Mouse (Mus musculus) neural tube, embryonic 10.5 days (tissue): ENCODE results near the gene Traf3.

Experiments
- DNase-seq: peaks from one replicate; pipeline ENCODE4 v3.0.0-alpha.2; 2017; ENCODE audit warnings: low spot score; ENCODE audit errors: extremely low spot score

Gene Traf3

DNA sequence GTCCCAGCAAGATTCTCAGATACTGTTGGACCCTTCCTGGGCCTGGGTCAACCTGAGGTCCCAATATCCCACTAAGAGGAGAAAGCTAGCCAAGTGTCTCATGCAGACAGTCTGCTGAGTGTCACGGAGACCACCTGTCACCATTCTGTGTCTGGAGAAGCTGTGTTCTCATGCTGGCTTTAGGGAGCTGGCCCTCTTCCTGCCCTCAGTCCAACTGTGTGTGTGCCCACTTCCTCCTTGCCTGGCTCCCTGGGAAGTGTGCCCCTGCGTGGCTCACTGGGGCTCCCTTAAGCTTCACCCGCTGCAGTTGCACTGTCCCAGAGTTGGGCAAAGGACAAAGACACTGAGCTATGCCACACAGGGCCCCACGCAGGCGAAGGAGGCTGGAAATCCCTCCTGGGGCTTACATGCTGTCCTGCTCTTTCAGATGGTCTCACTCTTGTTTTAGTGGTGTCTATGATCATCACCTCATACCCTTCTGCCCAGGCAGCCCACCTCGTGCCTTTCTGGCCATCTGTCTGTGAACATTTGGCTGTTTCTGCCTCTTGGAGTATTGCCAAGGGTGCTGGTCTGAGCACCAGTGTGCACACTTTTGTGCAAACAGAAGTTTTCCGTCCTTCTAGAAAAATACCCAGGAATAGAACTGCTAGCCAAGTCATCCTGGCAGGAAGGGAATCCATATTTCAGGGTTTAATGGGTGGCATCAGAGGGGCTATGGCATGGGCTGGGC, 13.0 kb upstream of the Traf3 start:
- DNase-seq, result no peak

DNA sequence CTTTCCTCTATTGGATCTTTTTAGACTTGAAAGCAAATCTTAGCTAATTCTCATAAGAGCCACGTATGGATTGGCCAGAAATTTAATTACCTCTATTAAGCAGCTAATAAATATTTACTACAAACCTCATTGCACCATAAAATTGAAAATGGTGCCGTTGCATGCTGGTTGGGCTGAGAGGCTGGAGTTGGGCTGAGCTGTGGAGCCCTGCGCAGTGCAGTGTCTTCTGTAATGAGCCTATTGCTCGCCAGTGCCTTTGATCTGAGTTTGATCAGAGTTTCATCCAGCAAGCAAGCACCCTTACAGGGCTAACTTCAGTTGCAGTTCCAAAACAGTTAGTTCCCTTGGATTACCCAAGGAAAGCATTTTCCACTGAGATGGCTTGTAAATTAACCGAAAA, 12.2 kb upstream of the Traf3 start:
- no peak for DNase-seq

DNA sequence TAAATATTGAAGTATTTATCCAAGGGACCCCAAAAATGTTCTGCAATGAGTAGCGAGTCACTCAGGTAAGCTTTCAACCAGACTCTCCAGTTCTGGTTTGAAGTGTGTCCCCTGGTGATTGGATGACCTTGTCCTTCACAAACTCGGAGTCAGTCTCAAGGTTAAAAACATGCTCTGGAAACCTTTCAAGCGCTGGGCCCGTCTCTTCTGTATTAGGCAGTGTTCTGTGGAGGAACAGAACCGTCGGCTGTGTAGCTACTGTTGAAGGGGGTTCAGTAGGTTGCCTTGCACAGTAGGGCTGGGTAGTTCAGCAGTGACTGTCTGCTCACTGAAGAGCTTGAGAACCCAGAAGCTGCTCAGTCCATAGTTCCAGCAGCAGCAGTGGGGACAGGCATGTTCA, 11.5 kb upstream of the Traf3 start:
- DNase-seq, result no peak

DNA sequence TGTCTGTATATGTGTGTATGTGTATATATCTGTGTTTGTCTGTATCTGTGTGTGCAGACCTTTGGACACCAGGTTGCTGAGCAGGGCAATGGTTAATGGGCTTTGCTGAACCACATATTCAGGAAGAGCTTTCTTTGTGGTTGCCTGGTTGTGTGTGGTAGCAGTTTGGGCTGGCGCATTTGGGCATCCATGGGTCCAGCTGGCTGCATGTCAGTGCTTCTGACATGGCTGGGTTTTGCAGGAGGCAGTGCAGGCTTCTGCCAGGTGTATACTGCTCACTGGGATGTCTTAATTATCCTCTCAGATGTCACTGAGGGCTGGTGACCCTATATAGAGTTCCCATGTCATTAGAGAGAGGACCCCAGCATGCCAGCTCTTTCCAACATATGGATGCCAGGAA, 10.4 kb upstream of the Traf3 start:
- DNase-seq, result no peak

DNA sequence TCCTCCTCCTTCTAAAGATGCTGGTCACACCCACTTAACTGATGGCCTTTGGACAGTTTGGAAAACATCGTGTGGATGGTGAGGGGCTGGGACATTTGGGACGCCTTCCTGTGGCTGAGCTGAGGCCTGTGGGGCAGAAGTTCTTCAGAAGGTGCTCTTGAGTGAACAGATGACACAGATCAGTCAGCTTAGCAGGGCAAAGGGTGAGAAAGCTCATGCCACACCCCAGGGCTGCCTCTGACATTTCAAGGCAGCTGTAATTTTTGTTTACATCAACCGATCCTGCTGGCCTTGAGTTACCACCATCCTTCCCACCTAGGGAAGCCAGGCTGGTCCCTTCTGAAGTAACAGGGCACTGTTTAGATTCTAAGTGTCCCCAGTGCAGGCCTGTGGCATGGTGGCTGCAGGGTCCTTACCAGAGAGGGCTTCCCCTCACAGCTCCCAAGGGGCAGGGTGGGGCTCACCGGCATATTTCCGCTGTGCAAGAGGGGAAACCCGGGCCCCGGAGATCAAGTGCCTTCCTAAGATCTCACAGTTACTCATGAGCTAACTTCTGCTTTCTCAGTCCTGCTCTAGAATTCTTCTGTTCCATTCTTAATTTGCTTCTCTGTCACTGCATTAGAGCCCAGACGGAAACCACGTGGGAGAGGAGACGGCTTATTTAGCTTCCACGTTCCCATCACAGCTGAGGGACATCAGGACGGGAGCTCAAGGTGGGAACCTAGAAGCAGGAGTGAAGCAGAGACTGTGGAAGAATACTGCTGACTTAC, 6.3 kb upstream of the Traf3 start:
- DNase-seq, result no peak

DNA sequence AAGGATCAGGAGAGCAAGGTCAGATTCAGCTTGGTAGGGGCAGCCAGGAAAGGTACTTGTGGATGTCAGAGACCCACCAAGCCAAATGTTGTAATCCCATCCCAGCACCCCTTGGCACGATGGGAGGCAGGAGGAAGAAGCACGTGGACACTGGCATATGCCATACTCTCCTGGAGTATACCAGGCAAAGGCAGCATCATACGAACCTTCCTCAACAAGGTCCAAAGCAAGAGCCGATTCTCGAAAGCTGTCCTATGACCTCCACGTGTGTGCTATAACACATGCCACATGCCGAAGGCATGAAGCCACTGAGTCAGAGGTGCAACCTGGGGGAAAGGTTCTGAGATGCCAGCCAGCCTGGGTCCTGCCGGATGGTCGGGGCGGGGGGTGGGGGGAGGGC, 5.3 kb upstream of the Traf3 start:
- DNase-seq, result no peak

DNA sequence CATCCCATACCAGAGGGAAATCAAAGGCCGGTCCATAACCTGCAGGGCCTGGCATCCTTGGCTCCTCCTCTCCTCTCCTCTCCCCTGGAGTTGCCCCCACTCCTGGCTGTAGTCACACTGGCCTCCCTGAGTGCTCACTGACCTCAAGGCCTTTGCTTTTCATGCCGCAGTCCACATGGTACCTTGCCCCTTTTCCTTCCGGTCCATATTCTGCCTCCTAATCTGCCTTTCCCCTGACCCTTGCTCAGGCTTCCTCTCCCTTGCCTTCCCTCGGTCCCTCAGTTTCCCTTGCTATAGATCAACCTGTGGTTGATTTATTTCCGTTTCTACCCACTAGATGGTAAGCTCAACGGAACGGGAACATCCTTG, 4.2 kb upstream of the Traf3 start:
- no peak for DNase-seq

DNA sequence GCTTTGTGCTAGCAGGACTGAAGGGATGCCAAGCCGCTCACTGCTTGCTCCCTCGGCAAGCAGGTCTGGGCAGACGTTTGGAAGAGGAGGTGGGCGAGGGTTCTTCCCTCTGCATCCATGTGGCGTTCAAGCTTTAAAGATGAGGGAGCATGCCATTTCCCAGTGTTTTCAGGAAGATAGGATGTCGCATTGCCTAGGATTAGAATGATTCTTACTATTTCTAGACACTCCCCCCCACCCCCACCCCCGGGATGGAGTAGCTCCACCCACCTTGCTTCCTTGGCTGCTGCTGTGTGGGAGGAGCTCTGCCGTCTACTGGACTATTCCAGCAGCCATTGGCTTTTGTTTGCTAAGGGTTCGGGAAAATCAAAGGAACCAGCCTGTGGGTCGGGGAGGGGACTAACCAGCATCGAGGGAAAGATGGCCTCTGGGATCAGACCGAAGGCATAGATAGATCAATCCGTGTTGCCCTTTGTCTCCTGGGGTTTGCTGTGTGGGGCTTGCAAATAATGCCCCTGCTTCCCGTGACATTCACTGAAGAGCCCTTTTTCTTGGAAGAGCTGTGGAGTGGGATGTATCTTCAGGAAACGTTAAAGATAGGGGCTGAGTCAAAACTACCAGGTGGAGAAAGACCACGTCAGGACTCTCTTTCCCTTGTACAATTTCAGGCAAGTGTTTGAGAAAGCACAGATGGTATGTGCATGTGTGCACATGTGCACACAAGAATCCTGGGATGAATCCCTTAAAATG, 3.7 kb upstream of the Traf3 start:
- peak; percentile 61 for DNase-seq

DNA sequence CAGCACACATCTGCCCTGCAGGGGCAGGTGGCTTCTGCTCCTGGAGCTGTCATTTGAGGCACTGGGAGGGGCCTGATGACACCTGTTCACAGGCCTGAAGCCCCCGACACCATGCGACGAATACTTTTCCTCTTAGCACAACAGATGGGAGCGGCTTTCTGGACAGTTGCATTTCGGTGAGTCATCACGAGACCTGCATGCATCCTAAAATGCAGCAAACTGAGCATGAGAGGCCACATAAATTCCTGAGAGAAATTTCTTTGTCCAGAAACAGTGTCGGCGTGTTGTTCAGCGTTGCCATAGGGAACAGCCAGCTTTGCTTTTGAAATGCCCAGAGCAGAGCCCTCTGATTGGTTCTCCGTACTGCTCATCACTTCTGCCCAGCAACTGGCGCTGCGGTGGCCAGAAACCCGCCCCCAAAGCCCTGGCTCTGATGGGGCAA, 1.8 kb upstream of the Traf3 start:
- DNase-seq, result peak; percentile 85

DNA sequence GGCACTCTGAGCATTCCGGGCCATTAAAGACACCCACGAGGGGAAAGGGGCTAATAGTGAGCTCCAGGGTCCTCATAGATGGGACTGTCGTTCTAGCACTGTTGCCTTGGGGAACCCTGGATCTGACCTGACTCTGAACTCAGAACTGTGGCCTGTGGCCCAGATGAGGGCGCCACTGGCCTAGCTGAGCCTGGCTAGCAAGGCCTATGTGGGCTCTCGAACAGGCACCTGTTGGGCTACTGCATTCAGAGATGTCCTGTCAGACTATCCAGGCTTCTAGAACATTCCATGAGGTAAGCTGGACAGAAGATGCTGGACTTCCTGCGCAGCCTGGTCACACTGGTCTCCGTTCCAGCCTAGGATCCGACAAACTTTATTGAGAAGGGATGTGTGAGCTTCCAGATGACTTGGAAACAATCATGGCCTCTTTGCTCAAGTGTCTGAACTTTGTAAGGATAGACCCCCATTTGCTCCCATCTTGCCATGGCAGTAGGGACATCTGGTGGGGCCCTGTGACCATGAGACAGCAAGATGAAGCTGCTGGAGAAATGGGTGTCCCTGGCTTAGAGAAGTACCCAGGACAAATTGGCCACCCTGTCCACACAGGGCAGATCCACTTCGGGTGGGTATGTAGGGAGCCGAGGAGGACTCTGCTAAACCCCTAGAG, 891 bp upstream of the Traf3 start:
- peak; percentile 50 for DNase-seq

DNA sequence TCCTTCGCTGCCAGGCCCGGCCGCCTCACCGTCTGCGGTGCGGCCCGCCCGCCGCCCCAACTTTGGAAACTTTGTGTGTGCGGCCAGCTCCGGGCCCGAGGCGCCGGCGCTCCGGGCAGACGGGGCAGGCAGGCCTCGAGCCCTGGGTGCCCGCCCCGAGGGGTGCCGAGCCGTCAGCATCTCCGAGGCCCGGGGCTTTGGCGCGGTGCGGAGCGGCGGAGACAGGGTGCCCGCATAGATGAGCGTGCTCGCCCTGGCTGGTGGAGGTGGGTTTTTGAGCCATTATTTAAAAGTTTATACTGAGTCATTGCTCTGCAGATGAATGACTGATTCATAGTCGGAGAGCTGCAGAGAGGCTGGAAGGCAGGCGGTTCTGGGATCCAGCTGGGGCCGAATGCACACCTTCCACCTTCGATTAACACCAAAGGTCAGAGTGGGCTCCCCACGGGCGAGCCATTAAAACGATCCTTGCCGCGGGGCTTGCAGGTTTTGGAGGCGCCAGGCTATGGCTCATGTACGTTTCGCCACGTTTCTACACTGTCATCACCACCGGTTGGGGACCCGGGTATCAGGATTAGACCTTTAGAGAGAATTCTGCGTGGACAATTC, 615 bp downstream of the Traf3 start:
- DNase-seq, result peak; percentile 59

DNA sequence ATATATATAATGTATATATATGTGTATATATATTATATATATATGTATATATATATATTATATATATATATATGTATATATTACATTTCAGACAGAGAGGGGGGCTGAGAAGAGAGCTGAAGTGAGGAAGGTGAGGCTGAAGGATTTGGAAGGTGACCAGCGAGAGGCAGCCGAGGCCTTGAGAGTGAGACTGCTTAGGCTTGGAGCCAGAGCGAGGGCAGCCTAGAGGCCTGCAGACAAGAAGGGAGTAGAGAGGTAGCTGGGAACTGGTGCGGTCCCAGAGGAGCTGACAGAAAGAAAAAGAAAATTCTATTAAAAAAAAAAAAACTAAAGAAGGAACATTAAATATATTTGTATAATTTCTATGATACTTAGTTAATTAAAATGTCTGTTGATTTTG, 2.7 kb downstream of the Traf3 start:
- DNase-seq, result no peak

DNA sequence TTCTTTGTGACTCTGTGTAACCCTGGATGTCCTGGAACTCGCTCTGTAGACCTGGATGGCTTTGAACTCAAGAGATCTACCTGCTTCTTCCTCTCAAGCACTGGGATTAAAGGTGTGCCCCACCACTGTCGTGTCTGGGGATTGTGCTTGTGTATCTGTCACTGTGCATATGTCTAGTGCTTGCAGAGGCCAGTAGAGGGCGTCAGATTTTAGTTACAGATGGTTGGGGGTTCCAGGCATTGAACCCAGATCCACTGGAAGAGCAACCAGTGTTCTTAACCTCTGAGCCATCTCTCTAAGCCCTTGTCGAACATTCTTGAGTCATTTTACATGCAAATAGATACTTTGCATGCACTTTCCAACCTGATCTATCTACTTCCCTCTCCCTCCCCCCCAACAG, 12.6 kb downstream of the Traf3 start:
- no peak for DNase-seq

DNA sequence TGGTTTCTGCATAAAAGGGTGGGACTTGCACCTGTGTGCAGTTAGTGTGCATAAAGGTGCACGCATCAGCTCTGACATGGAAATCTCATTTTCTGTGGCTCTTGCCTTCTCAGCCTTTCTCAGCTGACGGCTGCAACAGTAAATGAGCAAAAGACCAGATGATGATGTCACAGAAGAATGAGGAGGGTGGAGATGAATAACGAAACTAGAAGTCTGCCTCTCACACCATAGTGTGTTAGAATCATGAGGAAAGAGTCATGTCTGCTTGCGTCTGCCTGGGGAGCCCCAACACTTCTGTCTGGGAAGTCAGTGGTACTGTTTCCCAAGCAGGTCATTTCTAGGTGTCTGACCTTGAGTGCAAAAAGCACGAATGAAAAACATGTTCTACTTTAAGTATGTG, 15.7 kb downstream of the Traf3 start:
- DNase-seq, result no peak

DNA sequence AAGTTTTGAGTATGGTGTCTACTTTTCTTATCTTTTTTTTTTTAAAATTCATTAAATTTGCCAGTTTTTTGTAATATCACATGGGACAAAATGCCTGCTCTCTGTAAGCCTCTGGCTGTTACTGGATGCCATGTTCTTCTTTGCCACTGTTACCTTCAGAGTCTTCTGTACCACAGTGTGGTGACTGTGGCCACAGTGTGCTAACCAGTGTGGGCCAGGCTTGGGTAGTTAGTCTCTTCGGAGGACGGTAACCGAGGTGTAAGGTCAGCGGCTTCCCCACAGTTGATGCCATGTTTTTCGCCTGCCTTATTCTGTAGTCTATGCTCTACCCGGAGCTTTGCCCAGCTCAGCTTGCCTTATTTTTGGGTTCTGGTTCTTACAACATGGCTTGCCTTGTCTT, 16.2 kb downstream of the Traf3 start:
- DNase-seq, result no peak

DNA sequence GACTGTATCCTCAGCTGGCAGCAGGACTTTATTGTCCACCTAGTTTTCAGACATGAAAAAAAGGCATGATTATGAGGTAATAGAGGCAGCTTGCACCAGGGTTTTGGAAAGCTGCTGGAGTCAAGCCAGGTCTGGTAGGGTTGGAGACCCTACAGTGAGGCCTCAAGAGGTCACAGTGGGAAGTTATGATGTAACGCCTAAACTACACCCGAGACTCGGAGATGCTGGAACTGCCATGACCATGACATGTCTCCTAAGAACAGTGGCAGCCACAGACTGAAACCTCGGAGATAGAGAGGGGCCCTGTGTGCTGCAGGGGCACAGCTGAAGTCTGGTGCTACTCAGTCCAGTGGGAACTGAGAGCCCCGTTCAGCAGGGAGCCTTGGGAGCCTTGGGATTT, 18.3 kb downstream of the Traf3 start, which contains the start of gene 4930595D18Rik:
TSS of gene 4930595D18Rik (minus strand) at position 16 of the 400 bp plus-strand sequence.
- DNase-seq, result no peak

DNA sequence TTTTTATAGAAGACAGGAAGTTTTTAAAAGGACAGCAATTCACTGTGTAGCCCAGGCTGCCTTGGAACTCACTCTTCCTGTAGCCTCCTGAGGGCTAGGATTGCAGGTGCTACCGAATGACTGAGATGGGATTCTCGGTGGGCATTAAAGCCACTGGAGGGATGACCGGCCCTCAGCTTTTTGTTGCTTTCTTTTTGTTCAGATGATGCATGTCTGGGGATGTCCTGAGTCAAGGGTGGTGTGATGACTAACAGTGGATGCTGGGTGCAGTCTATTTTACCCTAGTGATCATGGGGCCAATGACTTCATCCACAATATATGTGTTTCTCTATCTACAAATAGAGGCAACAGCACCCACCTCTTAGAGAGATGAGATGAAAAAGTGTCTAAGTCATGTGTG, 20.8 kb downstream of the Traf3 start:
- no peak for DNase-seq

DNA sequence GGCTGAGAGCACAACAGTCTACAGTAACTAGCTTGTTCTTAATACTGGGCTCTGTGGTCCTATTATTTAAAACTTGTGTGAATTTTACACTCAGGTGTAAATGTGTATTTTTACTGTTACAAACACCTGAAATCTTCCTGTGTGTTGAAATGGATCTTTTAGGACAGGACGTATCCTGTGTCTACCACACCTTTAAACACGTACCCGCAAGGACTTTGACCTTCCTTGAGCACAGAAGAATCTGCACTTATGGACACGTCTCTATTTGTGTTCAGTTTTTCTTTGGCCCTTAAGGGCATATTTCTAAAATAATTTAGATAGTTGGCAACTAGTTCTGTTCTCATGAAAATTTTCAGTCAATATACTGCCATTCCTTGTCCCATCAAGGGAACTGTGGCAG, 22.1 kb downstream of the Traf3 start:
- no peak for DNase-seq

DNA sequence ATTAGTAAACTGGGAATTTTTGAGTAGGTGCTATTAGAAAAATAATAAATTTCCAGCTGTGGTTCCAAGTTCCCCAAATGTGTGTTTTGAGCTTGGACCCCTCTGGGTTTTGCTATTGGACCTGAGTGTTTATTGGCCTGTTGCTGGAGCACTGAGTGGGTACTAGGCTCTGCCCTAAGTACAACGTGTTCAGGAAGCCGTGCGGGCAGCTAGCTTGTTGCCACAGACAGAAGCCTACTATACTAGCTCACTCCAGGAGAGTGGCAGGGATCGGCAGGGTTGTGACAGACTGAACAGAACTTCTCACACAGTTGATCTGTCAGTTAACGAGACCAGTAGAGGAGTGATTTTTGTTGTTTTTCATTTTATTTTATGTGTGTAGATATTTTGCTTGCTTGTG, 24.2 kb downstream of the Traf3 start:
- no peak for DNase-seq

DNA sequence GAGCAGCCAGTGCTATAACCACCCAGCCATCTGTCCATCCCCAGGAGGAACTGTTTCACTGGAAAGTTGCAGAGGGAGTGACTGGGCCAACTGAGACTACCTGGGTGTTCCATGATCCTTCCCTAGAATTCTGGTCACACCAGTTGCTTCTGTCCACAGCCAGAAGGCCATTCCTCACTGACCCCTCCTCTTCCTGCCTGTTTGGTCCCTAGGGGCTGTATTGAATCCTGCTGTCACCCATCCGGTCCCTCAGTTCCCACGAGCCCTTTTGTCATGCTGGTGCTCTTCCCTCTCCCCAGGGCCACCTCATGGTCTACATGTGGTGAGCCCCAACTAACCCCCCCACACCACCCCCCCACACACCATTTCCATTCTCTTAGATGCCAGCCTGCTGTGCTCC, 24.7 kb downstream of the Traf3 start:
- DNase-seq, result no peak

DNA sequence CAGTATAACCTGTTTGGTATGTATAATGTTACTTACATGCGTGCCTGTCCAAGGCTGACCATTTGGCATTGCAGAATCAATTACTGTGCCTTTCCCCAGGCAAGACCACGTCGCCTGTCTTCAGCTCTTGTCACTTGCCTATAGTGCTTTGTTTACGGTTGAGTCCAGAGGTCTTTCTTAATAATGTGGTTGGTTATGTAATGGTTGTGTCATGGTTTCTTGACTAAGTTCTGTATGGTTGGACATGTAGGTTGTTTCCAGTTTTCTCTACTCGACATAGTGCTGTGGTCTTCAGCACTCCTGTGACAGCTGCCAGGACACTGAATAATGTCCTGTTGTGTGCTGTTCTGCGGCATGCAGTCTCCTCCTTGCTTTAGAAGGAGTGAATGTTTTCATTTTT, 26.6 kb downstream of the Traf3 start:
- no peak for DNase-seq
